Mouse (Mus musculus): Measurements from ENCODE around the gene Dnal4.

DNA sequence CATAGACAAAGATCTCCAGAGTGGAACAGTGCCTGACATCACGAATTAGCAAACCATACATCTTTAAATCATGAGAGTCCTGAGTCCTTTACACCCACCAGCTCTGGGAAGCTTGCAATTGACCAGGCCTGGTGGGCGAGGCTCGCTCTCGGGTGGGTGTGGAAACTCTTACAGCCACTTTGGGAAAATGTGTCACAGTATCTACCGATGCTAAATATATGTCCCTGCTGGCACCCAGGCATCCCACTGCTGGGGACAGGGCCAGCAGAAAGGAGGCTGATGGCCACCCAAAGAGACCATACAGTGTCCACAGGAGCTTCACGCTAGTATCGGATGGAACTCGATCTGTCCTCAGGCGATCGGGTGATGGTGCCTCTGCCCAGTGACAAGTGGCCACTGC, 20.9 kb upstream of the Dnal4 start:
- TF ChIP-seq CTCF (IDR thresholded peaks at IDR 0.05; ENCODE audit: extremely low read depth, insufficient read length, insufficient replicate concordance, low read depth, low read length) (no peak), POLR2A (IDR thresholded peaks at IDR 0.05; ENCODE audit: low read depth, low read length) (no peak)

All from small intestine, adult 2 months (tissue).